Mouse (Mus musculus): Measurements from ENCODE around the gene Zfp61. TPM values are rescaled to one million over a fixed set of nuclear protein-coding genes. Genes with fewer than 3 reads are reported as not detected.
A peak's percentile ranks its signal among the peaks of the same experiment; 100 is the strongest.

The Zfp61 gene
- 5.1 and 8.7 TPM in 2 replicates for polyA plus RNA-seq (2012; rRNA removed)

DNA sequence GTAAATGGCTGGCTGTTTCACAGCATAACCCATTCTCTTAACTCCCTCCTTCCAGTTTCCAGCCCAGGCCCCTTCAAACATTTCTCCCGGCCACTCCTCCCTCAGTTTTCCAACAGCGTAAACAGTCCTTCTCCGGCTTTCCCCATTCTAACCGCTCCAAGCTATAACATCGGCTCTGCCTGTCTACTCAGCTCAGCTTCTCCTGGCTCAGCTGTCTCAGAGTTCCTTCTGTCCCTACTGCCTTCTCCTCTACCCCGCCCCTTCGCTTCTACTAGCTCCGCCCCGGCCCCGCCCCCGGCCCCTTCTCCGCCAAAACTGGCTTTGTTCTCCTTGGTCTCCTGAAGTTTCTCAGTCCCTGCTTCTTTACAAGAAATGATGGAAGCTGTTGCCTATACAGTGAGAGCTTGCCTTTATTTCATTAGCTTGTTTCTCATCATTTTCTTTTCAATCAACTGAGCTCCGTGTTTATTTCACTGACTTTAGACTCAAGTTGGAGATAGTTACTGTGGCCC lies at the start of gene Zfp61:
Gene Zfp61 (minus strand): TSS at position 462 of the 512 bp plus-strand sequence.
- TF ChIP-seq POLR2A (IDR thresholded peaks at IDR 0.05; ENCODE audit: borderline replicate concordance, extremely low read depth, low read depth, low read length) (no peak), CTCF (IDR thresholded peaks at IDR 0.05; ENCODE audit: insufficient read depth, low read length) (no peak)
- Histone ChIP-seq H3K4me1 (ENCODE audit: control insufficient read depth, insufficient read depth, low read length) (no peaks in the 10 kb centered on the region; the same call in 1 of the 2 replicates), H3K4me3 (replicated peaks; ENCODE audit: extremely low read depth, low read depth, low read length) (no peak within 1 kb of the TSS)
- DNase-seq = peak; percentile 17
- WGBS = 3% methylated on average over 13 of the region's 13 CpGs

DNA sequence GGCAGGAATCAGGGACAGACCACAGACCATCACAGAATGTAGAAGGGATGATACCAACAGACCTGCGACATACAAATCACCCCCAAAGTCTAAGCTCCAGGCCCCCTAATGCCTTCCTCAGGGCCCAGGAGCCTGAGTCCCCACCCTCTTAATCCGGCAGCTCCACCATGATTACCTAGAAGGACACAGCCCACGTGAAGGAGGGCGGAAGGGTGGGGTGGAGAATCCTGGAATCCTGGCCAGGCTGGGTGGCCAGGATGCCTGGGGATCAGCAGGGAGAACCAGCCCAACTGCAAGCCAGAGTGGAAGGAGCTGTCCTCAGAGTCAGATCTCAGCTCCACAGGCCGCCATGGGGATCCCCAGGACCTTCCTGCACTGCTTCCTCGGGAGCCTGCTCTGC lies 47.9 kb upstream of the Zfp61 start, which contains the start of gene Lypd5:
Gene Lypd5 (plus strand): TSS at position 301 of the 400 bp plus-strand sequence.
- TF ChIP-seq POLR2A (IDR thresholded peaks at IDR 0.05; ENCODE audit: borderline replicate concordance, extremely low read depth, low read depth, low read length) (no peak), CTCF (IDR thresholded peaks at IDR 0.05; ENCODE audit: insufficient read depth, low read length) (no peak)
- no peaks in the 10 kb centered on the region for H3K4me1 ChIP-seq (ENCODE audit: control insufficient read depth, insufficient read depth, low read length)
- WGBS = 39% methylated on average over 6 of the region's 6 CpGs
- H3K4me3 ChIP-seq (replicated peaks; ENCODE audit: extremely low read depth, low read depth, low read length) = no peak within 1 kb of the TSS
- DNase-seq = no peak

- 65% methylated on average over 5 of the region's 5 CpGs for WGBS
- TF ChIP-seq CTCF (IDR thresholded peaks at IDR 0.05; ENCODE audit: insufficient read depth, low read length) (no peak), POLR2A (IDR thresholded peaks at IDR 0.05; ENCODE audit: borderline replicate concordance, extremely low read depth, low read depth, low read length) (no peak)
- Histone ChIP-seq H3K4me1 (ENCODE audit: control insufficient read depth, insufficient read depth, low read length) (no peaks in the 10 kb centered on the region), H3K4me3 (replicated peaks; ENCODE audit: extremely low read depth, low read depth, low read length) (no peak overlapping the region)
- DNase-seq = no peak
Observed at GRCm38 (mm10) chr7:24346444-24346843, 45.4 kb upstream of the Zfp61 start.

- 72% methylated on average over 7 of the region's 7 CpGs for WGBS
- Histone ChIP-seq H3K4me3 (replicated peaks; ENCODE audit: extremely low read depth, low read depth, low read length) (no peak overlapping the region), H3K4me1 (ENCODE audit: control insufficient read depth, insufficient read depth, low read length) (no peaks in the 10 kb centered on the region)
- DNase-seq = no peak
- TF ChIP-seq POLR2A (IDR thresholded peaks at IDR 0.05; ENCODE audit: borderline replicate concordance, extremely low read depth, low read depth, low read length) (no peak), CTCF (IDR thresholded peaks at IDR 0.05; ENCODE audit: insufficient read depth, low read length) (no peak)
Observed at GRCm38 (mm10) chr7:24343701-24344272, 42.8 kb upstream of the Zfp61 start.

DNA sequence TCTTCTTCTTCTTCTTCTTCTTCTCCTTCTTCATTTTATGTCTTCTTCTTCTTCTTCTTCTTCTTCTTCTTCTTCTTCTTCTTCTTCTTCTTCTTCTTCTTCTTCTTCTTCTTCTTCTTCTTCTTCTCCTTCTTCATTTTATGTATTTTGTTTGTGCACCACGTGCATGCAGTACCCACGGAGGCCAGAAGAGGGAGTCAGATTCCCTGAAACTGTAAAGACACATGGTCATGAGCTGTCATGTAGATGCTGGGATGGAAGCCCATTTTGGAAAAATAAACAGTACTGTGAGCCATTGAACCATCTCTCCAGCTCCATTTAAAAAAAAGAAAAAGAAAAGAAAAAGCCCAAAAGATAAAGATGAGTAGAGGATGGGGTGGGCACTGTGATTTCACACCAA lies 37.2 kb upstream of the Zfp61 start:
- TF ChIP-seq CTCF (IDR thresholded peaks at IDR 0.05; ENCODE audit: insufficient read depth, low read length) (no peak), POLR2A (IDR thresholded peaks at IDR 0.05; ENCODE audit: borderline replicate concordance, extremely low read depth, low read depth, low read length) (no peak)
- no peaks in the 10 kb centered on the region for H3K4me1 ChIP-seq (ENCODE audit: control insufficient read depth, insufficient read depth, low read length)
- no peak for DNase-seq
- WGBS = 33% methylated on average over 2 of the region's 2 CpGs
- H3K4me3 ChIP-seq (replicated peaks; ENCODE audit: extremely low read depth, low read depth, low read length) = no peak overlapping the region

GRCm38 (mm10) chr7:24335699-24336309 lies 34.8 kb upstream of the Zfp61 start:
- Histone ChIP-seq H3K4me1 (ENCODE audit: control insufficient read depth, insufficient read depth, low read length) (no peaks in the 10 kb centered on the region), H3K4me3 (replicated peaks; ENCODE audit: extremely low read depth, low read depth, low read length) (no peak overlapping the region)
- TF ChIP-seq CTCF (IDR thresholded peaks at IDR 0.05; ENCODE audit: insufficient read depth, low read length) (peak; percentile 27; the same call in 1 of the 2 replicates), POLR2A (IDR thresholded peaks at IDR 0.05; ENCODE audit: borderline replicate concordance, extremely low read depth, low read depth, low read length) (no peak)
- peak; percentile 58 for DNase-seq
- 12% methylated on average over 5 of the region's 5 CpGs for WGBS

- Histone ChIP-seq H3K4me3 (replicated peaks; ENCODE audit: extremely low read depth, low read depth, low read length) (no peak within 1 kb of the TSS), H3K4me1 (ENCODE audit: control insufficient read depth, insufficient read depth, low read length) (no peaks in the 10 kb centered on the region)
- DNase-seq = no peak
- WGBS = 40% methylated on average over 49 of the region's 49 CpGs
- no peak for TF ChIP-seq CTCF (IDR thresholded peaks at IDR 0.05; ENCODE audit: insufficient read depth, low read length)
- no peak for TF ChIP-seq POLR2A (IDR thresholded peaks at IDR 0.05; ENCODE audit: borderline replicate concordance, extremely low read depth, low read depth, low read length)
Observed at GRCm38 (mm10) chr7:24333304-24333986, 32.4 kb upstream of the Zfp61 start, which contains the start of gene Tescl. Tescl (minus strand) TSS chr7:24333936.

DNA sequence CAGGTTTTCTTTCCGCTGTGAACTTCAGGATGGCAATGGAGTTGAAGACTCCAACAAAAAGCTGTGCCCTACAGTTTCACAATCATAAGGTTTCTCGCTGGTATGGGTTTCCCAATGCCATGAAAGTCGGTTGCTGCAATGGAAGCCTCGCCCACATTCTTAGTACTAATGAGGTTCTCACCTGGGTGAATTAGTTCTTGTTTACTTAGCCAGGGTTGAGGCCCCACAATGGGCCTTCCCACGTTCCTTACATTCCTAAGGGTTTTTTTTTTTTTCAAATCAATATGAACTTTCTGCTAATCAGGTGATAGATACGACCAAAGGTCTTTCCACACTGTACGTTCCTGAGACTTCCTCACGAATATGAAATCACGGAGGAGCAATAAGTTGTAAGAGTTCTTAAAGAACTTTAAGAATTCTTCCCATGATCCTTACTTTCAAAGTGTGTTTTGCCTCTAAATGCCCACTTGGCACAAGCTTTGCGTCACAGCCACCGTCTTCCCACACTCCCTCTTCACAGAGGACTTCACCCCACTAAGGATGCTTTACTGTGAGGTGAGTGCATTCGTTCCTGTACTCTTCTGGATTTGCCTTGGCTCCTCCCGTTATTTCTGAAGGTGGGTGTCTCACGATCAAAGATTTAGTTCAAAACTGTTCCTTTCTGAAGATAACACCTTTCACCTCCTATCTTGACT lies 26.4 kb upstream of the Zfp61 start:
- WGBS = 60% methylated on average over 14 of the region's 14 CpGs

More for the DNA sequence above, 26.4 kb upstream of the Zfp61 start:
- peak; percentile 22 for DNase-seq
- H3K4me1 ChIP-seq (ENCODE audit: control insufficient read depth, insufficient read depth, low read length) = no peaks in the 10 kb centered on the region
- no peak overlapping the region for H3K4me3 ChIP-seq (replicated peaks; ENCODE audit: extremely low read depth, low read depth, low read length)
- TF ChIP-seq POLR2A (IDR thresholded peaks at IDR 0.05; ENCODE audit: borderline replicate concordance, extremely low read depth, low read depth, low read length) = no peak
- no peak for TF ChIP-seq CTCF (IDR thresholded peaks at IDR 0.05; ENCODE audit: insufficient read depth, low read length)
